Mouse (Mus musculus) left cerebral cortex, postnatal 25 days (tissue): ENCODE data around the gene Acvr1. TPM values are rescaled to one million over a fixed set of nuclear protein-coding genes. Genes with fewer than 3 reads are reported as not detected.

Experiments used
- DNase-seq, 2 experiments: peaks; one replicate each; pipeline ENCODE4 v3.0.0; 2022; ENCODE audit warnings: low spot score in 2 of 2, mixed read lengths in 1 of 2
- intact Hi-C: fragments of 180-260 bp; cut with DNase I; formaldehyde crosslinking; loops from one replicate; pipeline ENCODE4 v1.15.1; 2025
- total RNA-seq, 2 experiments: library from RNA; stranded (reverse); gene quantifications; 2 replicates each; pipeline ENCODE4 v1.2.3; 2021

Gene Acvr1
- total RNA-seq, 2 experiments from 2014 or later, result 32.4 to 34.1 TPM

DNA sequence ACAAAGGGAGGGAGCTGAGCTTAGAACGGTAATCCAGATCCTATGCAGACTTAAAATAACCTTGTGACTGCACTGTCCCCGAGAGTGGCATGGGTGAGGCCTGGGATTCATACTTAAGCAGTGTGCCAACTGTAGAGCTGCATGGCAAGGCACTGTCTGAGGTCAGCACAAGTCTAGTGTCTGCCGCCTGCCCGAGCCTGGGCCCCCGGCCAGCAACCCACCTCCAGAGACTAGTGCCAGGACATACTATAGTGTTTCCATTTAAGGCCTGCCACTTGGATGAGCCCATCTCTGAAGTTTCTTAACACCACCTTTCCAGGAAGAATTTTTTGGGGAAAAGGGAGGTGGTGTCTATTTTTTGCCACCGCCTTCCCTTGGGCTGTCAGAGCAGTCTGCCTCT is 1.7 kb downstream of the Acvr1 start:
- DNase-seq, result peak; percentile 52 to 93
- intact Hi-C loops, result loop anchor here (5.0 to 10.0 kb wide), 3 partner anchors 102 to 370 kb away; partner anchors contain the start of genes Acvr1c and Cytip

DNA sequence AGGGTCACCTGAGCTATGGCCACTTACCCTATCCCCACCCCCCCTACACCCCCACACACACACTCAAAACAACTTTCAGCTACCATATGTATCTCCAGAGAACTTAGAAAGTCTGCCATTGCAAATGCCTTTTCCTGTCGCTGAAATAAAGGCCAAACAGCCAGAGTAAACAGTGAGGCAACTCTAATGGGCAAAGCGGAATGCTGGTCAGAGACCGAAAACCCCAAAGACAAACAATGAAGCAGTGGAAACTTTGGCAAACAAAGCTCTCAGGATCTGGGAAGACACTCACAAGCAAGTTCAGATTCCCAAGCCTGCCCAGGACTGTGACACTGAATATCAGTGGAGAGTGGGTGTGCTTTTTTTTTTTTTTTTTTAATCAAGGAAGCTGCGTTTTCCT is 4.8 kb downstream of the Acvr1 start:
- intact Hi-C loops, result loop anchor here (10.0 kb wide), 1 partner anchor 367 kb away; the partner anchor contains the start of gene Cytip

DNA sequence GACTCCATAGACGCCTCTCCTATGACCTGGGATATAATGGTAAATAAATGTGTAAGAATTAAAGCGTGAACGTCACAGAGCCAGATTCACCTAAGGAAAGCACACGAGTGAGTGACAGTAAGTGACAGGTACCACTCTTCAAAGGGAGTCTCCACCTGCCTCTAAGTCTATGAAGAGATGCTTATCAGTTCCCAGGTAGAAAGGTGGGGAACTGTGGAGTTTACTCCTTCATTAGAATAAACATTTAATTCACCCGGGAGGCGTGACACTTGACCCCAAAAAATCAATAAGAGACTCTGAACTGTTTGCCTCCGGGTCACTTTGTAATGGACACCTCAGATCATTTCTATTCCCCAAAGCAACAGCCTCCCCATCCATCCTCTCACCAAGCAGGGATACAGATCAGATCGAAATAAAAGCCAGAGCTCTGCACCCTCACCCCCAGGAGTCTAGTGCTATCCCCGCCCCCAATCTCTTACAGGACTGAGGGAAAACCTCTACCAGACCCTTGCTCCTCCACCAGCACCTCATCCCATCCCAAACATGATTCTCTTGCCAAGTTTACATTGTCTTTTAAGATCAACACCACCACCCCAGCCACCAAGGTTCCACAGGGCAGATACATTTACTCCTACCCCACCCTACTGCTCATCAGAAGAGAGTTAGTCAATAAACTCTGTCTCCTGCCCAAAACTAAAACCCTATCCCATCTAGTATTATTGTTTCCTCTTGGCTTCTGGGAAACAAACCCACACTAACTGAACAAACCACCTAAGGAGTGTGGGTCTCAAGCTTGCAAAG is 9.7 kb downstream of the Acvr1 start:
- DNase-seq, result no peak
- intact Hi-C loops, result no loop called here

More for the DNA sequence above, 4.8 kb downstream of the Acvr1 start:
- no peak for DNase-seq

DNA sequence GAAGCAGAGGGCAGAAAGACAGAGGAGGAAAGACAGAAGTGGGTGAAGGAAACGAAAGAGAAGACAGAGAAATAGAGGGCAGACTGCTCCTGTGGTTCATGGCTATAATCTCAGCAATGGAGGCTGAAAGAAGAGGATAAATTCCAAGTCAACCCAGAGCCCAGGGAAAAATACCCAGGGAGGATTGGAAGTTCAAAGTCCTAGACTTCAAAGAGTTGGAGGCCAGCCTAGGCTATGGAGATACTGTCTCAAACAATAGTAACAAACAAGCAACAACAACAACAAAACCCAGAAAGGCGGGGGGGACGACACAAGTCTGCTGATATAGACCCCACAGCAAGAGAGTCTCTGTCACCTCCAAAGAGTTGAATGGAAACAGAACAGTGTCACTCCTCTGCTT is 14.7 kb downstream of the Acvr1 start:
- intact Hi-C loops, result no loop called here
- no peak for DNase-seq

DNA sequence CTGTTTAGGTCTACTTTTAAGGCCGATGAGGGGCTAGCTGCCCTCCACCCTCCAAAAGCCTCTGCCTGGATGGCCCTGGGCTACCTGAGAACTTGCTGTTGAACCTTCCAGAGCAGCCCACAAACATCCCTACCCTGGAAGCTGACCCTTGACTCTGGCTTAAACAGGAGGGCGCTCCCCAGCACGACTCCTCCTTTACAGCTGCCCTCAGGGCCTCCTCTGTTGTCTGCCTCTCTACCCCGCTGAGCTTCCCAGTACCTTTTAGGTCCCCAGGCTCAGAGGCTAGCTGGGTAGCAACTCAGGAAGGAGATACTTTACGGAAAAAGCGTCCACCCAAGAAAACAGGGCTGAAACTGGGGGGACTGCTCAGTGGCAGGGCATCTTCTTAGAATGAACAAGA is 15.1 kb downstream of the Acvr1 start:
- intact Hi-C loops, result no loop called here
- DNase-seq, result no peak

DNA sequence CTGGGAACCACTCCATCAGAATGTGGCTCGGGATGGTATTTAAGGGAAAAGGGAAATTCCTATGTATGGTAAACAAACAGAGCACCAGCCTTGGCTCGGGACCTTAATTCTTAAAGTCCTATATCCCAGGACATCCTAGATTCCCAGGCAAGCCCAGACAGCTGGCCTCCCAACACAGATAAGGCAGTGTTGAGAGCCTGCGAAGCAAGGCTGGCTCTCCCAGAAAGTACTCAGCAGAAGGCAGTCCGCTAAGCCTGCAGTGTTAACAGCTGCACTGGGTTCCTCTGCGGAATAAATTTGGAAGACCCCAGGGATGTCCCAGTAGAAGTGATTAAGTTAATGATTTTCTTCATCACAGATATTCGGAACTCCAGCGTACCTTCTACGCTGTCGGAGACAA is 16.5 kb downstream of the Acvr1 start:
- intact Hi-C loops, result no loop called here
- DNase-seq, result no peak

DNA sequence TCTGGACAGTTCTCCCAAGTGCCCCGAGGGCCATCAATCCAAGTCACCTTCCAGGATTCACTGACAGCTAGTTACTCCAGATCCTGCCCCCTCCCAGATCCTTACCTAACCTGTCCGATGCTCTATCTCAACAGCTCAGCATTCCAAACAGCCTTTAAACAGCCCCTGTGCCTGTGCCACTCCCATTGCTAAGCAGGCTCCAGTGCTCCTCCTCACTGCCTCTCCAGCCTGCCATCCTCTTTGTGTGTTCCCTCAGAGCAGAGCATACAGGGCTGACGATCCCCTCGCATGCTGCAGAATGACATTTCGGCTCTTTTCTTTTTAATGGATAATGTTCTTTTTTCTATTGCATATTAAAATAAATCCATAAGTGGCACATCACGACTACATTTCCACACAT is 17.0 kb downstream of the Acvr1 start:
- DNase-seq, result no peak
- intact Hi-C loops, result no loop called here

DNA sequence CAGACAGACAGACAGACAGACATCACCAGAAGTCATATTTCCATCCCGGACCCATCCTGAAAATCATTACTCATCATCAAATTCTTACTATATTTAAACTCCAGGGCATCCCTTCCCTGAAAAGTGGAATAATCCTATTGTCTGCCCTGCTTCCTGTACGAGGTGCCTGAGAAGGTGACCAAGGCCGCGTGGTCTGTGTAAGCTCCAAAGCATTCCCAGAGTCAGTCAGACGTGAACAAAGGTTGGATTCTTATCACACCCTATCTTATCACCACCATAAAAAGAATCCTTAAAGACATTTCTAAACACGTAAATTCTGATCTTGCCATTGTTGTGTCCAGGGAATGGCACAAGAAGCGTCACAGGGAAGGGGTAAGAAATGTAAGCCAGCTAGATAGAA is 18.0 kb downstream of the Acvr1 start:
- no peak for DNase-seq
- intact Hi-C loops, result no loop called here

DNA sequence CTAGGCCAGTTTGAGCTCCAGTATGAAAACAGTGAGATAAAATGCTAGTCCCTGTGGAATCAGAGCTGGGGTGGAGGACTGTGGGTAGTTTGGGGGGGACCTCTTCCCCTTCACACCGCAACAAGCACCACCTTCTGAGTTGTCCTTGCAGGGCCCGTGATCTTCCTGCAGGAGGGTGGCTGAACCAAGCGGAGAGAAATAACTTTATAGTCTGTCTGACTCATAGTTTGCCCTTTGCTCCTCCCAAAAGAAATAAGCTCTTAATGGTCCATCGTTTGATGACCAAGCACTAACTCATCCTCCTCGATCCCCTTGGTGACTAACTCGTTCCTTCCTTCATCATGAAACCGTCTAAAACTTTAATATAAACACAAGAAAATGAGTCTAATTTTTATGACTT is 20.7 kb downstream of the Acvr1 start:
- no peak for DNase-seq

DNA sequence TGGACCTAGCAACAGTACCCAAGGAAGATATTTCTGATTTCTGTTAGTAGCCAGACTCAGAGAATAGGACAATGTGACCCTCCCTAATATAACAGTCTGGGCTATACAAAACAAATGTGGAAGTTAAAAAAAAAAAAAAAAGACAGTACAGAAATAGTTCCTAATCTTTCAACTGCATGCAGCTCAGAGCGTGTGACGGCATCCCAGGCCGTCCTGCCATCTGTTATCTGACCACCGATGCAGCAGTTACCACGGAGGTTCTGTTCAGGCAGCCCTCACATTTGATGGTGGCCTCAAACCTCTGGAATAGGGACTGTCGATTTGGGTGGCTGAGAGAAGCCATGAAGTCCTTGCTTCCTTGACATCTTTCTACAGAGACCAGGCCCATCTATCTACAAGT is 22.6 kb downstream of the Acvr1 start:
- DNase-seq, result no peak
- intact Hi-C loops, result no loop called here

More for the DNA sequence above, 20.7 kb downstream of the Acvr1 start:
- intact Hi-C loops, result no loop called here

DNA sequence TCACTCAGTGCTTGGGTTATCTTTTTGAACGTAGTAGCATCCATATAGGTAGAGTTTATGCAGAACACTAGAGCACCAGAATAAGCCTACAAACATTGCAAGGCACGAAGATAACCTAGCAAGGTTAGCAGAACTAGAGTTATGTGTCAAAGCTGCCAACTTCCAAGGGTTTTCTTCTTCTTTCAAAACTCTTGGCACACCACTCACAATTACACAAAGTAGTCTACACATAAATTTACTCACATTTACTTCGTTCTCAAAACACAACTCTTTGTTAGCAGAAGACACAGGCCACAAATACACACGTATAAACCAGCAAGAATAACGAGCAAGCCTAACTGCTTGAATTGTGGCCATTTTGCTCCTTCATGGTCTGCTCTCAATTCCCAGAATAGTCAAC is 23.7 kb downstream of the Acvr1 start:
- no peak for DNase-seq
- intact Hi-C loops, result no loop called here

DNA sequence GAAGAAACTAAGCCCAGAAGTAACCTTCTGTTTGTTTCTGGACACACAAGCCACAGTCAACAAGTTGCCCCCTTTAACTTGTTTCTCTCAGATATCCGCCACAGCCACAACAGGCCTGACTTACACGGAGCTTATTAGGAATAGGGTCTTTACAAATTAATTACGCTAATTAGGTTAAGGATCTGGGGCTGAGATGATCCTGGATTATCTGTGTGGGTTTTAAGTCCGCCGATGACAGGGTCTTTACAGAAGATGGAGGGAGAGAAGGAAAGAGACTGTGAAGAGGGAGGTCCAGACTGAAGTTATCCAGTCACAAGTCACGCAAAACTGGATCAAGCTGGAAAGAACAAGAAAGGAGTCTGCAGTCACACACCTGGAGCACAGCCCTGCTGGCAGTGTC is 28.8 kb downstream of the Acvr1 start:
- DNase-seq, result no peak
- intact Hi-C loops, result no loop called here

DNA sequence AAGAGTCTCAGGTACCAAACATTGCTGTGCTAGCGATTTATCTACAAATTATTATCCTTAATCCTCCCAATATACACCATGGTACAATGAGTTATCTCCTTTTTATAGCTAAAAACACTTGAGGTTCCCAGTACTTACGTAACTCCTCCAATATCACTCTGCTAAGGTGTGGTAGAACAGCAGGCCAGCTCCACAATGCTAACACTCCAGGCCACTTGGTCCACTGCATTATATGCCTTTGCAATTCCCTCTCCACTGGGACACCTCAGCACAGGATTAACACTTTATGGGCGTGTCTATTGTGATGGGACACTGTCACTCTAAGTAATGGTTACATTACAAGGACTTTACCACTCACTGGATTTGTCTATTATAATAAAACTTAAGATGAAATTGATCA is 30.2 kb downstream of the Acvr1 start:
- no peak for DNase-seq
- intact Hi-C loops, result no loop called here

DNA sequence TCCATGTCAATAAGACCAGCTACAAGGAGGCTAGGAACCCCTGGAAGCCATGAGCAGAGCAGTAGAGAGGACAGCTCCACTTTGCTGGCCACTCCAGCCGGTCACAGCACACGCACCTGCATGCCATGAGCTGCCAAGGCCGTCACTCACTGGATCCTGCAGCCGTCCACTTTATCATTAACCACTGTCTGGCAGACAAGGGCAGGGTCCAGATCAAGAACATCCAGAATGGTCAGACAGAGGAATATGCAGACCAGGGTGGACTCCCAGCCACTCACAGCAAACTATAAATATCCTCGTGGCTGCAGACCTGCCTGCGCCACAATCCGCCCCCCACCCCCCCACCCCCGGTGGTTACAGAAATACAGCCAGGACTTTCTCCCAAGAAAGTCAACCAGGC is 31.7 kb downstream of the Acvr1 start:
- intact Hi-C loops, result no loop called here
- DNase-seq, result no peak

DNA sequence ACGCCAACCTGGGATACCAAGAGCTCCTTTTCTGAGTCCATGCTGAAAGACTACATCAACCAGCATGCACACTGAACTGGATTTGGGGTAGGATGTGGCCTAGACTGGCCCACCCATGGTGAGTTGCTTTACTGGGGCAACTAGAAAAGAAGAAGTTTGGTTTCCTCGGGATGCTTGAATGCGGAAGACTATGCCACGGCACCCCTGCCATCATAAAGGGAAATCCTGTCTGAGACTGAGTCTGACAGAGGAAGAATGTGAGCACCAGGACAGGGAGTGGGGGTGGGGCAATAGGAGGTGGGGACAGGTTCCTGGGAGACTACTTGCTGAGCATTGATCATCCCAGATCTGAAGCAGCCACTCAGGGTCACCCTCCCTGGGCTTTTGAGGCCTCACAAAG is 32.6 kb downstream of the Acvr1 start:
- intact Hi-C loops, result no loop called here
- DNase-seq, result no peak

DNA sequence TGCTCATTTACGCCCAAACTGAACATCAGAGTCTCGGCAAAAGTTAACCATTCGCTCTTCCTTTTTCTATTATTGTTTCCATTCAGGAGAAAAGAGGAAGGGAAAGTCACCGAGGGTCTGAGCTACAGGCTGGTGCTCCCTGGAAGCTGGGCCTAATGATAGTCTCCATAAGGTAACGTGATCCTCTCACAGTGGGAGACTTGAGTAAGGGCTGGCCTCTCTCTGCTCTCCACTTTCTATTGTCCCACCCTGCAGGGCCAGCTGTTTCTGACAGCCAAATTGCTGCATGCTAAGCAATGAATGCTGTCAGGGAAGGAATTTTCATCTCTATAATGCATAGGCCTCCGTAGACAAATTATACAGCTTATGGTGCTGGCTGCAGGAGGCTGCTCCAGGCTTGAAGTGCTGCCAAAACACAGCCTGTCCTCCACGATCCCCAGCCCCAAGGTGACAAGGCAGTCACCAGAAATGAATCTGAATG is 33.4 kb downstream of the Acvr1 start:
- no peak for DNase-seq
- intact Hi-C loops, result no loop called here

DNA sequence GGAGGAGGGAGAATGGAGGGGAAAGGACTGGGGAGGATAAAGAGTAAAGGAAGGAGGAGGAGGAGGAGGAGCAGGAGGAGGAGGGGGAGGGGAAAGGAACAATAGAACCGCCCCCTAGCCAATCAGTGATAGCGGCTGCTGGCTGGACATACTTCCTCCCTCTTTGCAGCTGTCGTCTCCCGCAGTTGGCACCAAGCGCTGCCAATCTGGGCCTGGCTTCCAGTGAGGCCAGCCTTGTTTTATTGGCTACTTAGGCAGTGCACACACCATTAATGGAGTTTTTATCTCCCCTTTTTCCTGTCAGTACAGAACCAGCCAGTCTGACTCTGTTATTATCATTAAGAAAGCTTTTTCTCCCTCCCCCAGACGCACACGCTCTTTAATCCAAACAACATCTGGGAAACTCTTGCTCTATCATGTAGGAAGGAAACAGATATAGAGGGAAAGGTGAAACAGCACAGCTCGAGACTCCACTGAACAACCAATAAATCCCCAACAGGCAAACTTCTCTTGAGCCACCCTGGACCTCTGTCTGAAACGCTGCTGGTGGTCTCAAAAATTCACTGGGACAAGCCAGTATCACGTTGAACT is 34.6 kb downstream of the Acvr1 start:
- intact Hi-C loops, result no loop called here
- peak; percentile 52 to 80 for DNase-seq

DNA sequence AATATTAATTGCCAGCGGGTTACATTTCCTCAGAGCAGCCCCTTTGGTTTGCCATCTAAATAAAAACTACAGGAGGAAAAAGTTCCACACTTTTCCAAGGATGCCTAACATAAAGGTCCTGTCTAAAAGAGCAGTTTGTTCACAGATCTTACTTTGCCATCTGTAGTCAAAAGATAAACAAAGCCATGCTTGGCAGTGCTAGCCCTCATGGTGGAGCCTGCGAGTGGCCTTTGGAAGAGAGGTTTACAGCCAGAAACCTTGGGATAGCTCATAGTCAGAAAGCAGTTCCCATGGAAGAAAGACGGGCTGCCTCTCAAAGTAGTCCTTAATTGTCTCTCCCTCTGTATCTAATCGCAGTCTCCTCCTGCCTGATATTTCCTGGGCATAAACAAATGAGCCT is 36.4 kb downstream of the Acvr1 start:
- intact Hi-C loops, result no loop called here
- DNase-seq, result no peak

DNA sequence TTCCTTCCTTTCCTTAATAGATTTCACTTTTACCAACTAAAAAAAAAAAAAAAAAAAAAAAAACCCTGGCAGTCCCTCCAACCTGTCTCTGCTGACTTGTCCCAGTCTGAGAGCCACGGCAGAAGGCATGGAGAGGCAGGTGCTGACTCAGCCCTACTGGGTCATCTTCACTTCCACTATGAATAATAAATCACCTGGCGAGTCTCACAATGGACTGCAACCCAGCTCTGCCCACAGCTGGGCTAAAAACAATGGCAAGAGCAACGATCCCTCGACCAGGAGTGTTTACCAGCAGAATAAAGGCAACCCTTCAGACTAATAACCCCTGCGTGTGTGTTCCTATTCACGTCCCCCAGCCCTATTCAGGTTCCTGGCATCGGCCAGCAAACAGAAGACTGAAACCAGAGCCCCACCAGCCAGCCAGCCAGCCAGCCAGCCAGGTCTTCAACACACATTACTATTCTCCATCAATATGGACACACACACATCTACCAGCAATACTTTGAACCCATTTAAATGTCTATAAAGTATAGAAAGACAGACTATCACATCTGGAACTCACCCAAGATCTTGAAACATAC is 37.0 kb downstream of the Acvr1 start:
- intact Hi-C loops, result no loop called here
- no peak for DNase-seq

DNA sequence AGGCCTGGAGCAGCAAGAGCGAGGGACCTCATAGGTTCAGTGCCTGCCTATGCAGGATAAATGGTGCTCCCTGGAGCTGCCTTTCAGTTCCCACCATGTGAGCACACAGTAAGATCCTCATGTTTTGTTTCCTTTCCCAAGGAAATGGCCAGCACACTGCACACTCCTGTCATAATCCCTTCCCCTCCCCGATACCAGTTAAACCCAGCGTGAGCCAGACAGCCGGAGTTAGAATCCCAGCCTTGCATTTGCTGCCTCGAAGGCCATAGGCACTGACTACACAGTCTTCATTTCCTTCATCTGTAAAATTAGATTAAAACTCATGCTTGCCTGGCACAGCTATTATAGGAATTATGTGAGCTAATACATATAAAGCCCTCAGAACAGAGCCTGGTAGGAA is 37.6 kb downstream of the Acvr1 start:
- intact Hi-C loops, result no loop called here
- no peak for DNase-seq

DNA sequence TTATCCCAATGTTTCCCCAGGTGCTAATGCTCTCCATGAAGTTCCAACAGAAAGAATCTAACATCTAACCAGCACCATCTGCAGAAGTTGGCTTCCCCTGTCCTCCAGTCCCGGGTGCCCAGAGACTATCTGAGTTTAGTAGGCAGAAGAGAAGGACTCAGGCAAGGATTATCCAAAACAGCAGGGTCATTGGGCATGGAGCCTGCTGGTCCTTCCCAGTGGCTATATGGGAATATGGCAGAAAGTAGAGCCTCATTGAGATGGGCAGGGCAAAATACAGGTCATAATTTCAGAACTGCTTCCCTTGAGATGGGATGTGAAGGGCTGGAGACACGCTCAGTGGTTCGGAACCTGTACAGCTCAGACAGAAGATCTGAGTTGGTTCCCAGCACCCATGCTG is 39.2 kb downstream of the Acvr1 start:
- no peak for DNase-seq
- intact Hi-C loops, result no loop called here
